Mouse (Mus musculus): Measurements from ENCODE around the gene Dytn. TPM values are rescaled to one million over a fixed set of nuclear protein-coding genes. Genes with fewer than 3 reads are reported as not detected.

The Dytn gene
- polyA plus RNA-seq, 1 experiment: 0.13 TPM

DNA sequence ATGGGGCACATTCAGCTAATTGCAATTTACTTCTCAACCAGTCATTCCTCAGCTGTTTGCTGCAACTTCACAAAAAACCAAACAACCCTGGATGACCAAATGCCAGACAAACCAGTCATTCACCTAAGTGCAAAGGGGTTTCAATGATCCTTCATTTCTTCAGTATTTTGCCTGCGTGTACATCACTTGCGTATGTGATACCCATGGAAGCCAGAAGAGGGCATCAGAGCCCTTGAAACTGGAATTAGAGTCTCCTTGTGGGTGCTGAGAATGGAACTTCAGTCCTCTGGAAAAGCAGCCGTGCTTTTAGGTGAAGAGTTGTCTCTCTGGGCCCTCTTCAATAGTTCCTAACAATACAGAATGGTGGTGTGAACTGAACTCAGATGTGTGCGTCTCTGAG is 77.1 kb downstream of the Dytn start:
- Histone ChIP-seq H3K27ac (ENCODE audit: insufficient read depth, low read length) (no peak overlapping the region), H3K4me3 (ENCODE audit: insufficient read depth, low read length) (no peak overlapping the region), H3K4me1 (ENCODE audit: control insufficient read depth, insufficient read depth, low read length) (no peaks in the 10 kb centered on the region)
- no peak for TF ChIP-seq CTCF (IDR thresholded peaks at IDR 0.05; ENCODE audit: extremely low read depth, insufficient read depth, low read length)
- TF ChIP-seq POLR2A (IDR thresholded peaks at IDR 0.05; ENCODE audit: extremely low read depth, insufficient read depth, low read length): no peak

DNA sequence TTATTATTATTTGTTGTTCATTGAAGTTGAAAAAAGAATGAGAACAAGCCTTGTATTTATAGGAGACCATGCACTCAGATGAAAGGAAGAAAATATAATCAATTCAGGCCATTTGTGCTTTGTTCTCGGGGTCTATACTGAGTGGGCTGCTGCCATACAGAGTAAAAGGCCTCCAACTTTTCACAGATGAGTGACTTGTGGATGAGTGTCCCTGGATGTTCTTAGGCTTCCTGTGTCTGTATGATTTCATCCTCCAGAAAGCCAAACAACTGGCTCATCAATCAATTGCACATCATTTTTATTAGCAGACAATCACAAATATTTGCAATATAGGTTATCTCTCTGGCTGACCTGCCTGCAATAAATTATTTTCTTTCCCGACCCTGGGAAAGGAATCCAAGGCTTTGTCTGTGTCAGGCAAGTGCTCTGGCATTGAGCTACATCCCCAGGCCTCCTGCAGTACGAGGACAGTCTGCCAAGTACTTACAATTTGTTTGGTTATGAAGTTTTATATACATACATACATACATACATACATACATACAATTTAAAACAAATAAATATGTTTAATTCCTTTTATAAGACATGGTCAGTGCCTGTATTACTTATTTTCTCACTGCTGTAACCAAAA is 82.7 kb downstream of the Dytn start:
- no peak for TF ChIP-seq CTCF (IDR thresholded peaks at IDR 0.05; ENCODE audit: extremely low read depth, insufficient read depth, low read length)
- Histone ChIP-seq H3K4me1 (ENCODE audit: control insufficient read depth, insufficient read depth, low read length) (no peaks in the 10 kb centered on the region), H3K27ac (ENCODE audit: insufficient read depth, low read length) (no peak overlapping the region), H3K4me3 (ENCODE audit: insufficient read depth, low read length) (no peak overlapping the region)

GRCm38 (mm10) chr1:63586869-63587268 is 99.9 kb downstream of the Dytn start:
- Histone ChIP-seq H3K27ac (ENCODE audit: insufficient read depth, low read length) (no peak overlapping the region), H3K4me3 (ENCODE audit: insufficient read depth, low read length) (no peak overlapping the region), H3K4me1 (ENCODE audit: control insufficient read depth, insufficient read depth, low read length) (no peaks in the 10 kb centered on the region)
- TF ChIP-seq POLR2A (IDR thresholded peaks at IDR 0.05; ENCODE audit: extremely low read depth, insufficient read depth, low read length) (no peak), CTCF (IDR thresholded peaks at IDR 0.05; ENCODE audit: extremely low read depth, insufficient read depth, low read length) (no peak)

- no peak overlapping the region for H3K27ac ChIP-seq (ENCODE audit: insufficient read depth, low read length)
Observed at GRCm38 (mm10) chr1:63579153-63579552, 107.6 kb downstream of the Dytn start.

GRCm38 (mm10) chr1:63576803-63577202 is 109.9 kb downstream of the Dytn start:
- Histone ChIP-seq H3K27ac (ENCODE audit: insufficient read depth, low read length) (no peak overlapping the region), H3K4me1 (ENCODE audit: control insufficient read depth, insufficient read depth, low read length) (peaks cover 1% of the 10 kb centered on the region; the same call in 1 of the 2 replicates), H3K4me3 (ENCODE audit: insufficient read depth, low read length) (no peak overlapping the region)
- TF ChIP-seq POLR2A (IDR thresholded peaks at IDR 0.05; ENCODE audit: extremely low read depth, insufficient read depth, low read length) (no peak), CTCF (IDR thresholded peaks at IDR 0.05; ENCODE audit: extremely low read depth, insufficient read depth, low read length) (no peak)

More at GRCm38 (mm10) chr1:63579153-63579552, 107.6 kb downstream of the Dytn start:
- Histone ChIP-seq H3K4me1 (ENCODE audit: control insufficient read depth, insufficient read depth, low read length) (no peaks in the 10 kb centered on the region), H3K4me3 (ENCODE audit: insufficient read depth, low read length) (no peak overlapping the region)
- TF ChIP-seq POLR2A (IDR thresholded peaks at IDR 0.05; ENCODE audit: extremely low read depth, insufficient read depth, low read length): no peak
- TF ChIP-seq CTCF (IDR thresholded peaks at IDR 0.05; ENCODE audit: extremely low read depth, insufficient read depth, low read length): no peak

DNA sequence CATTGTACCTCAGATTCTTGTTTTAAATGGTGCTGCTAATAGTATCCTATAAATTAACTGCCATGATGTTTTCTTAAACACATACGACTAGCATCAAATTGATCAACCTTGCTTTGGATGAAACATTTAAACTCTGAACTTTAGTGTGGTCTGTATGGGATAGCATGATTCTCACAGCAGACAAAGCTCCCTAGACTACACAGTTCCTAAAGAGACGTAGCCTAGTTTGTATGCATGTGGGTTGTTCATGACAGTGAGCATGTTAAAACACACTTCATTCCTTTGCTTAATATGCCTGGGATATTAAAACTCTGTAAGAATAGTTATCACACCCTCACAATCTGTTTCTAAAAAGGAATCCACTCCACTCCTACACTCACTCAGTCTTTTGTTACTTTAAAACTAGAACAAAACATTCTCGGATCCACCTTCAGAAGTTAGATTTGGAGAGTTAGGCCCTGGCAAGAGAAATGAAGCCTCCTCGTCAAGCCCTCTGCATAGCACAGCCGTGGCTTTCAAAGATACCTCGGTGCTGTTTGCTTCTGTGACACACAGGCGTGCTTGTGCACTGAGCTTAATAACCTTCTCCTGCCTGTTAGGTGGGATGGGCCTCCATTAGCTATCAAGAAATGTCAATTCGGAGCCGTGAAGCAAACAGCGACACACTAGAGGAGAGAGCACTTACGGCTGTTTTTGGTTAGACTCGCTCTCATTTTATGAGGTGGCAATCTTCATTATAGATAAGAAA is 112.7 kb downstream of the Dytn start:
- no peak overlapping the region for H3K27ac ChIP-seq (ENCODE audit: insufficient read depth, low read length)
- H3K4me1 ChIP-seq (ENCODE audit: control insufficient read depth, insufficient read depth, low read length): peaks cover 1% of the 10 kb centered on the region; the same call in 1 of the 2 replicates
- TF ChIP-seq CTCF (IDR thresholded peaks at IDR 0.05; ENCODE audit: extremely low read depth, insufficient read depth, low read length) (no peak), POLR2A (IDR thresholded peaks at IDR 0.05; ENCODE audit: extremely low read depth, insufficient read depth, low read length) (no peak)
- no peak overlapping the region for H3K4me3 ChIP-seq (ENCODE audit: insufficient read depth, low read length)

DNA sequence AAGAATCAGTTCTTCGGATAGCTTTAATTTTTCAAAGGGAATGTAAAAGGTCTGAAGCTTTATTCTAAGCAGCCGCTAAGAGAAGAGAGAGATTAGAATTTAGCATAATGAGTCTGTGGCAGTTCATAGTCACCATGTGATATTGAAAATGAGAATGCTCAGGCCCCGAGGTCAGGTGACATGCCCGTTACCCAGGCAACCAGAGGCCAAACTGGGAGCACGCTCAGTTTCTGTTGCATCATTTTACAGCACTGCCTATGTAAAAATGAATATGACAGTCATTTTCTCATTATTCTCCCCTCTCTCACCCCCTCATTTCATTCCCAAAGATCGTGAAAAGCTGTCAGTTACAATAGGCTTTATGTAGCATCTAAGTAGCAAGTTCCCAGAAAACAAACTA is 113.3 kb downstream of the Dytn start:
- H3K4me3 ChIP-seq (ENCODE audit: insufficient read depth, low read length): no peak overlapping the region
- H3K27ac ChIP-seq (ENCODE audit: insufficient read depth, low read length): no peak overlapping the region
- TF ChIP-seq POLR2A (IDR thresholded peaks at IDR 0.05; ENCODE audit: extremely low read depth, insufficient read depth, low read length) (no peak), CTCF (IDR thresholded peaks at IDR 0.05; ENCODE audit: extremely low read depth, insufficient read depth, low read length) (no peak)
- H3K4me1 ChIP-seq (ENCODE audit: control insufficient read depth, insufficient read depth, low read length): peaks cover 1% of the 10 kb centered on the region; the same call in 1 of the 2 replicates

Other genes starting within 250 kb of the Dytn start
- gene Adam23, start 241.0 kb downstream of the Dytn start, polyA plus RNA-seq (2012; rRNA removed): 84.2 and 84.7 TPM in 2 replicates
- 0.40 TPM in 2 replicates for gene Gm39653, start 71.0 kb downstream of the Dytn start, polyA plus RNA-seq (2012; rRNA removed)
- 0.85 and 1.4 TPM in 2 replicates for gene Mdh1b, start 43.4 kb upstream of the Dytn start, polyA plus RNA-seq (2012; rRNA removed)
- gene Fastkd2, start 43.7 kb upstream of the Dytn start, polyA plus RNA-seq (2012; rRNA removed): 27.5 and 28.1 TPM in 2 replicates
- 0.15 and 0.26 TPM in 2 replicates for gene 4933402D24Rik, start 82.3 kb upstream of the Dytn start, polyA plus RNA-seq (2012; rRNA removed)

All from cortical plate, adult 2 months (tissue).